Mouse (Mus musculus): Measurements from ENCODE around the gene Jund.

GRCm38 (mm10) chr8:70699834-70700554 is 1.2 kb downstream of the Jund start:
- TF ChIP-seq CTCF (IDR thresholded peaks at IDR 0.05; ENCODE audit: low read depth, low read length) (no peak), POLR2A (IDR thresholded peaks at IDR 0.05; ENCODE audit: borderline replicate concordance, low read depth, low read length) (no peak)

Measured in bone marrow macrophage, adult 2 months (primary cell).